Mouse (Mus musculus): Measurements from ENCODE around the gene Arhgap29.

- no peak for TF ChIP-seq POLR2A (IDR thresholded peaks at IDR 0.05; ENCODE audit: extremely low read depth, insufficient read depth, low read length)
- TF ChIP-seq CTCF (IDR thresholded peaks at IDR 0.05; ENCODE audit: low read depth, low read length), result no peak
These were observed 58.0 kb downstream of the Arhgap29 start for GRCm38 (mm10) chr3:122010292-122010691.
